Mouse (Mus musculus) C2C12 (cell line): ENCODE data around the gene Dst.

Experiments used
- CTCF ChIP-seq: IDR thresholded peaks from one replicate; pipeline ENCODE4 v1.5.1; 2011; ENCODE audit not compliant: control insufficient read depth, insufficient read depth, insufficient read length
- MAX ChIP-seq: IDR thresholded peaks from one replicate; pipeline ENCODE4 v1.6.1; 2011; ENCODE audit warnings: mild to moderate bottlenecking, control low read depth
- USF1 ChIP-seq: IDR thresholded peaks from one replicate; pipeline ENCODE4 v1.6.1; 2011; ENCODE audit warnings: low read depth, mild to moderate bottlenecking, control low read depth, moderate library complexity

GRCm38 (mm10) chr1:34216456-34216855 lies 308.4 kb downstream of the Dst start:
- no peak for TF ChIP-seq CTCF
- no peak for TF ChIP-seq USF1
- no peak for TF ChIP-seq MAX
